Mouse (Mus musculus) embryonic fibroblast, embryonic 13.5 days (primary cell): Measurements from ENCODE around the gene Emilin1.
A peak's percentile ranks its signal among the peaks of the same experiment; 100 is the strongest.

Experiments
- CTCF ChIP-seq: IDR thresholded peaks from 2 replicates; pipeline ENCODE4 v1.5.1; 2011; ENCODE audit warnings: mild to moderate bottlenecking, control low read depth, low read length, moderate library complexity, borderline replicate concordance; ENCODE audit not compliant: insufficient read depth
- POLR2A ChIP-seq: IDR thresholded peaks from 2 replicates; pipeline ENCODE4 v1.6.1; 2011; ENCODE audit warnings: low read depth, mild to moderate bottlenecking, control low read depth, low read length, moderate library complexity

DNA sequence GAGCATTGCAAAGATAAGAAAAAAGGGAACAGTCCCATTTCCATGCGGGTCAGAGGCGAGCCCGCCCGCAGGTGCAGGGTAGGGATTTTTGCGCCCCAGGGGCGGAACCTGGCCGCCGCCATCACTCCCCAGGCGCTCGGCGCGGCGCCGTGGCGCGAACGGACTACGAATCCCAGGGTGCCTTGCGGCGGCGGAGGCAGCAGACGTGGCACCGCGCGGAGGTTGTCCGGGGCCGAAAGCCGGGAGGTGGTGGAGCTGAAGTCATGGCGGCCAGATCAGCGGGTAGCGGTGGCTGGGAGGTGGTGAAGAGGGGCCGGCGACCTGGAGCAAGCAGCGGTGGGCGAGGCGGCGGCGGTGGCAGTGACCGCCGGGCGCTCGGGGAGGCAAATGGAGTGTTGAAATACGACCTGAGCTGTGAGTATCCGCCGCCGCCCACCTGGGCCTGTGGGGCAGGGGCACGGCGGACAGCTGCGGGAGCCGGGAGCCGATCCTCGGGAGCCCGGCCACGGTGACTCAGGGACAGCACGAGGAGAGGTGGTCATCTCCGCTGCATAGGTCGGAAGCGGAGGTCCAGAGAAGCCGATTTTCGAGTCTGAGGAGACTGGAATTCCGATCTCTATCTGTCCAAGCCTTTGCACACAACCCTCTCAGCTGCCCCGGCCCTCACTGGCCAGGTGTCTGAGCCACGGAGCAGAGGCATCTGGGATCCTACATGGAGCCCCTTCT, 43.6 kb upstream of the Emilin1 start:
- TF ChIP-seq POLR2A, result peak; percentile 85
- no peak for TF ChIP-seq CTCF
